In genomic region chr2:129296086-129296485, GRCm38 (mm10) we compare ENCODE assay signal across 9 mouse cellular contexts. TPM values are rescaled to one million over a fixed set of nuclear protein-coding genes. Genes with fewer than 3 reads are reported as not detected.
DNase-seq lines count a peak whose midpoint lies in the region; ATAC-seq lines count a peak whose summit lies in the region.
"Had no signal": no experiment of that assay in that cellular context is flagged by ENCODE, and none has a peak within 500 bp of the region (broad histone marks: within the 10 kb centered on the region; RNA-seq: fewer than 3 reads in every experiment).

No protein-coding gene starts in this region.

- no peak overlapping the region for H3K27ac ChIP-seq in neural tube, embryonic 11.5 days (ENCODE audit: low read depth, low read length)
- no peak overlapping the region for H3K27ac ChIP-seq in embryonic facial prominence, embryonic 12.5 days
- H3K27ac ChIP-seq in limb, embryonic 10.5 days, result peak overlapping the region; percentile 93
- H3K27ac ChIP-seq in neural tube, embryonic 15.5 days (replicated peaks), result no peak overlapping the region

- peak overlapping the region; percentile 61 for H3K4me2 ChIP-seq in neural tube, embryonic 11.5 days (ENCODE audit: low read depth)
- peak overlapping the region; percentile 83 for H3K4me2 ChIP-seq in embryonic facial prominence, embryonic 12.5 days (replicated peaks)
- H3K4me2 ChIP-seq in neural tube, embryonic 15.5 days, result peak overlapping the region; percentile 95

- WGBS in neural tube, embryonic 11.5 days, result 68% methylated on average over 5 of the region's 5 CpGs
- WGBS in embryonic facial prominence, embryonic 12.5 days, result 68% methylated on average over 5 of the region's 5 CpGs
- WGBS in limb, embryonic 10.5 days, result 82% methylated on average over 5 of the region's 5 CpGs
- 52% methylated on average over 5 of the region's 5 CpGs for WGBS in neural tube, embryonic 15.5 days

- no peak for ATAC-seq in neural tube, embryonic 11.5 days (ENCODE audit: insufficient read depth, low FRiP score, low TSS enrichment)
- ATAC-seq in embryonic facial prominence, embryonic 12.5 days (ENCODE audit: insufficient number of reproducible peaks, insufficient read depth, low FRiP score, low TSS enrichment), result no peak
- ATAC-seq in neural tube, embryonic 15.5 days (ENCODE audit: low FRiP score), result no peak

- H3K27me3 ChIP-seq in neural tube, embryonic 11.5 days (ENCODE audit: control insufficient read depth, insufficient read depth, low read length), result no peaks in the 10 kb centered on the region
- no peaks in the 10 kb centered on the region for H3K27me3 ChIP-seq in embryonic facial prominence, embryonic 12.5 days
- H3K27me3 ChIP-seq in limb, embryonic 10.5 days (ENCODE audit: low read depth, poor library complexity, severe bottlenecking), result no peaks in the 10 kb centered on the region
- H3K27me3 ChIP-seq in neural tube, embryonic 15.5 days (replicated peaks), result no peaks in the 10 kb centered on the region

- intact Hi-C loops in gastrocnemius, postnatal 14 days (cut with DNase I; ENCODE audit: low total_unique reads), result no loop called here

- no peaks in the 10 kb centered on the region; the same call in 1 of the 2 replicates for H3K36me3 ChIP-seq in neural tube, embryonic 11.5 days (ENCODE audit: control insufficient read depth, insufficient read depth, low read length)
- H3K36me3 ChIP-seq in embryonic facial prominence, embryonic 12.5 days, result peaks cover 7% of the 10 kb centered on the region; the same call in 1 of the 2 replicates
- H3K36me3 ChIP-seq in limb, embryonic 10.5 days, result peaks cover 19% of the 10 kb centered on the region
- H3K36me3 ChIP-seq in neural tube, embryonic 15.5 days, result no peaks in the 10 kb centered on the region

- peak overlapping the region; percentile 60 for H3K4me3 ChIP-seq in neural tube, embryonic 11.5 days (ENCODE audit: low read depth, low read length)
- H3K4me3 ChIP-seq in embryonic facial prominence, embryonic 12.5 days, result peak overlapping the region; percentile 87
- peak overlapping the region; percentile 83 for H3K4me3 ChIP-seq in limb, embryonic 10.5 days
- H3K4me3 ChIP-seq in neural tube, embryonic 15.5 days (replicated peaks), result peak overlapping the region; percentile 79

- H3K4me1 ChIP-seq in neural tube, embryonic 11.5 days (ENCODE audit: control insufficient read depth, insufficient read depth, low read length), result peaks cover 7% of the 10 kb centered on the region; the same call in 1 of the 2 replicates
- H3K4me1 ChIP-seq in embryonic facial prominence, embryonic 12.5 days, result peaks cover 17% of the 10 kb centered on the region
- peaks cover 20% of the 10 kb centered on the region for H3K4me1 ChIP-seq in limb, embryonic 10.5 days
- H3K4me1 ChIP-seq in neural tube, embryonic 15.5 days, result peaks cover 11% of the 10 kb centered on the region

- H3K9ac ChIP-seq in neural tube, embryonic 11.5 days (ENCODE audit: low read length), result peak overlapping the region; percentile 54
- H3K9ac ChIP-seq in embryonic facial prominence, embryonic 12.5 days, result peak overlapping the region; percentile 74
- no peak overlapping the region for H3K9ac ChIP-seq in neural tube, embryonic 15.5 days (replicated peaks)

- DNase-seq in neural tube, embryonic 11.5 days (ENCODE audit: low spot score), result no peak
- no peak for DNase-seq in neural tube, embryonic 10.5 days (ENCODE audit: extremely low spot score, low spot score)
- no peak for DNase-seq in limb, embryonic 10.5 days (ENCODE audit: low spot score)
- DNase-seq in gastrocnemius, postnatal 14 days, result no peak
- no peak for DNase-seq in urinary bladder, adult 2 months (ENCODE audit: low spot score)
- DNase-seq in layer of hippocampus, adult 11-12 months (ENCODE audit: low spot score), result no peak
- DNase-seq: kidney, postnatal 4 days had no signal

- no peaks in the 10 kb centered on the region for H3K9me3 ChIP-seq in neural tube, embryonic 11.5 days (ENCODE audit: control insufficient read depth, low read length)
- no peaks in the 10 kb centered on the region for H3K9me3 ChIP-seq in embryonic facial prominence, embryonic 12.5 days
- no peaks in the 10 kb centered on the region for H3K9me3 ChIP-seq in limb, embryonic 10.5 days (replicated peaks)
- H3K9me3 ChIP-seq in neural tube, embryonic 15.5 days (replicated peaks), result no peaks in the 10 kb centered on the region

RNA-seq across cellular contexts. Expression of gene Ckap2l, which starts 0.9 kb away (rescaled TPM):
- polyA plus RNA-seq in neural tube, embryonic 11.5 days (2014; fragmentation: Nextera tagmentation; extraction: Ambion mirVana), result 74.6 and 78.9 TPM in 2 replicates
- 42.6 and 47.9 TPM in 2 replicates for polyA plus RNA-seq in embryonic facial prominence, embryonic 12.5 days (2016; fragmentation: Nextera tagmentation; extraction: Ambion mirVana)
- 56.4 and 62.8 TPM in 2 replicates for polyA plus RNA-seq in limb, embryonic 10.5 days (2016; fragmentation: Nextera tagmentation; extraction: Ambion mirVana)
- 5.8 and 14.6 TPM in 2 replicates for polyA plus RNA-seq in neural tube, embryonic 15.5 days (2015; fragmentation: Nextera tagmentation; extraction: Ambion mirVana)
- total RNA-seq in gastrocnemius, postnatal 14 days (2021), result 1 to 10 TPM; 2.8 to 3.3 TPM
- 0.52 and 1.4 TPM in 2 replicates for polyA plus RNA-seq in urinary bladder, adult 2 months (2012; rRNA removed)

RNA-seq across cellular contexts. Expression of gene Il1a, which starts 13.7 kb away (rescaled TPM):
- 0.16 TPM in 1 of 2 replicates, not detected in the other for polyA plus RNA-seq in neural tube, embryonic 11.5 days (2014; fragmentation: Nextera tagmentation; extraction: Ambion mirVana)
- polyA plus RNA-seq in embryonic facial prominence, embryonic 12.5 days (2016; fragmentation: Nextera tagmentation; extraction: Ambion mirVana), result 0.15 TPM in 1 of 2 replicates, not detected in the other
- not detected in 2 replicates for polyA plus RNA-seq in limb, embryonic 10.5 days (2016; fragmentation: Nextera tagmentation; extraction: Ambion mirVana)
- 0.20 and 0.36 TPM in 2 replicates for polyA plus RNA-seq in neural tube, embryonic 15.5 days (2015; fragmentation: Nextera tagmentation; extraction: Ambion mirVana)
- total RNA-seq in gastrocnemius, postnatal 14 days (2021), result not detected
- polyA plus RNA-seq in urinary bladder, adult 2 months (2012; rRNA removed), result not detected in 2 replicates
